Mouse (Mus musculus) neural tube, embryonic 12.5 days (tissue): Measurements from ENCODE around the gene Sec14l3. TPM values are rescaled to one million over a fixed set of nuclear protein-coding genes. Genes with fewer than 3 reads are reported as not detected.

ENCODE experiments used
- ATAC-seq: fragments of 200-750 bp; cut with Nextera tagmentation; 2 replicates; pipeline ENCODE4 v1.8.0; 2017; ENCODE audit warnings: low read depth, mild to moderate bottlenecking, moderate TSS enrichment, moderate library complexity; ENCODE audit not compliant: low FRiP score
- H3K27ac ChIP-seq: fragments of 300-500 bp; sonication (generic); 2 replicates; pipeline ENCODE4 v1.5.1; 2016
- H3K27me3 ChIP-seq: fragments of 300-500 bp; sonication (generic); replicated peaks from 2 replicates; pipeline ENCODE4 v1.6.1; 2016; ENCODE audit warnings: mild to moderate bottlenecking
- H3K36me3 ChIP-seq: fragments of 300-500 bp; sonication (generic); 2 replicates; pipeline ENCODE4 v1.6.1; 2016; ENCODE audit warnings: mild to moderate bottlenecking
- H3K4me1 ChIP-seq: fragments of 300-500 bp; sonication (generic); 2 replicates; pipeline ENCODE4 v1.6.1; 2016
- H3K4me2 ChIP-seq: fragments of 300-500 bp; sonication (generic); replicated peaks from 2 replicates; pipeline ENCODE4 v1.6.1; 2016; ENCODE audit warnings: mild to moderate bottlenecking
- H3K4me3 ChIP-seq: fragments of 300-500 bp; sonication (generic); 2 replicates; pipeline ENCODE4 v1.5.1; 2016
- H3K9ac ChIP-seq: fragments of 300-500 bp; sonication (generic); 2 replicates; pipeline ENCODE4 v1.6.1; 2016; ENCODE audit warnings: mild to moderate bottlenecking
- H3K9me3 ChIP-seq: fragments of 300-500 bp; sonication (generic); 2 replicates; pipeline ENCODE4 v1.6.1; 2016; ENCODE audit warnings: mild to moderate bottlenecking
- WGBS: fragments of 180-500 bp; shearing (Covaris S2); methylation state at CpG from one replicate; pipeline ENCODE4 v1.1.7; 2016; 5-methylcytosine and 5-hydroxymethylcytosine counted together
- polyA plus RNA-seq: library from polyadenylated mRNA; unstranded; fragments of >200 nt; fragmentation: Nextera tagmentation; extraction: Ambion mirVana; gene quantifications from 2 replicates; pipeline ENCODE4 v1.2.1, GENCODE M21; 2016

Sec14l3 gene
- polyA plus RNA-seq, 1 experiment from 2014 or later = not detected

DNA sequence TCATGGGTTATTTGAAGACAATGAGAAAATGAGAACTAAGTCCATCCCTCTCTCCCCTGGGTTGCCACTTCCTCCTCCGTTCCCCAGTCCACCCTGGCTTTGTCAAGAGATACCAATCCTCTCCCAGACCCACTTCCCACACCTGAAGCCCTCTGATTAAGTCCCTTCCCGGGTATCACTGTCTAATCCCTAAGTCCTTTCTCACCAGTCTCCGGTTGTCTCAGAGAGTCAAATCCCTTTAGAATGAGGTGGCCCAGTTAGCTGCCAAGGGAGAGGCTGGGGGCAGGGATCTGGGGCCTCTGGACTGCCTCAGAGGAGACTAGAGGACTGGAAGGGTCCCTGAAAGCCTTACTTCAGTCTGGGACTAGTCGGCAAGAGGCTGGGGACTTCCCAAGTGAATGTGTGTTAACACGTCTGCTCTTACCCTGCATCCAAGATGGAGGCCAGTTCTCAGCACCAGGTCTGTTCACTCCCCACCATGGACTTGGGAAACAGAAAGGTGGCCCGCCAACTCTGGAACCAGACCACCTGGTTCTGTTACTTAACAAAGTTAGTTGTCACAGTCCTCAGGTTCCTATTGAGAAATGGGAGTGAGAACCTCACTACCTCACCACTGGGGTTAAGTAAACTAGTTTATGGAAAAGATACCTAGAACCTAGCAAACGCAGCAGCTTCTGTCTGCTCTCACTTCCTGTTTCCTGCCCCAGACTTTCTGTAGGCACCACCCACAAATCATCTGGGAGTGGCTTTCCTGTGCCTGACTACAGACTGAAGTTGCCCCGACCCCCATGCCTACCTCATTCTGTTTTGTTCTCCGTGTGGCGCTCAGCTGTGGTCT, 58.3 kb downstream of the Sec14l3 start, which contains the start of gene Sec14l2:
Gene Sec14l2 (minus strand): TSS at position 674 of the 838 bp plus-strand sequence.
- peaks cover 10% of the 10 kb centered on the region for H3K4me1 ChIP-seq
- no peaks in the 10 kb centered on the region for H3K36me3 ChIP-seq
- WGBS = 84% methylated on average over 10 of the region's 10 CpGs
- H3K4me3 ChIP-seq = no peak within 1 kb of the TSS
- H3K9ac ChIP-seq = no peak within 1 kb of the TSS
- no peak within 1 kb of the TSS for H3K4me2 ChIP-seq
- 0 out of 2 replicates have a peak, but pooled peaks cover 10% of the 10 kb centered on the region for H3K9me3 ChIP-seq
- H3K27me3 ChIP-seq = no peaks in the 10 kb centered on the region; the same call in 1 of the 2 replicates
- ATAC-seq = no peak
- H3K27ac ChIP-seq = no peak within 1 kb of the TSS

GRCm38 (mm10) chr11:4123922-4124321, 59.3 kb downstream of the Sec14l3 start:
- WGBS = 53% methylated on average over 5 of the region's 5 CpGs
- no peak for ATAC-seq
- no peak overlapping the region for H3K27ac ChIP-seq
- no peak overlapping the region for H3K9ac ChIP-seq
- H3K36me3 ChIP-seq = no peaks in the 10 kb centered on the region
- H3K9me3 ChIP-seq = 0 out of 2 replicates have a peak, but pooled peaks cover 10% of the 10 kb centered on the region
- no peak overlapping the region for H3K4me3 ChIP-seq
- no peak overlapping the region for H3K4me2 ChIP-seq
- no peaks in the 10 kb centered on the region; the same call in 1 of the 2 replicates for H3K27me3 ChIP-seq
- H3K4me1 ChIP-seq = no peaks in the 10 kb centered on the region

DNA sequence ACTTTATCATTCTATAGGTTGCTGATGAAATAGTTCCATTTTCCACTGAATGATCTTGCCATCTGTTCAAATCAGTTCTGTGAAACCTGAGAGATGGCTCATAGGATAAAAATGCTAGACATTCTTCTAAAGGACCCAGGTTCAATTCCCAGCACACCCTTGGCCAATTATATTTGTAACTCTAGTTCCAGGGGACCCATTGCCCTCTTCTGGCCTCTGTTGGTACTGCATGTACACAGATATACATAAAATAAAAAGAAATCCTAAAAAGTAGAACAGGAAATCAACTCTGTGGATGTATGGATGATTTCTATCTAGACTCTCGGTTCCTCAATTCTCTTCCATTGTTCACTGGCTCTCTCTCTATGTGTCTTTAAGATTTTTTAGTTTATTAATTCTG, 62.4 kb downstream of the Sec14l3 start:
- Histone ChIP-seq H3K27ac (no peak overlapping the region), H3K9ac (no peak overlapping the region), H3K36me3 (no peaks in the 10 kb centered on the region), H3K4me1 (no peaks in the 10 kb centered on the region), H3K27me3 (no peaks in the 10 kb centered on the region), H3K9me3 (0 out of 2 replicates have a peak, but pooled peaks cover 10% of the 10 kb centered on the region), H3K4me2 (no peak overlapping the region), H3K4me3 (no peak overlapping the region)
- WGBS = 89% methylated on average over 1 of the region's 1 CpGs
- no peak for ATAC-seq

Other genes starting within 250 kb of the Sec14l3 start
- gene Osbp2, start 200.9 kb upstream of the Sec14l3 start, polyA plus RNA-seq = 5.5 and 7.6 TPM in 2 replicates
- 0.47 and 0.59 TPM in 2 replicates for gene 4921536K21Rik, start 169.7 kb upstream of the Sec14l3 start, polyA plus RNA-seq
- gene Dusp18, start 169.6 kb upstream of the Sec14l3 start, polyA plus RNA-seq = 22.2 and 23.5 TPM in 2 replicates
- gene Slc35e4, start 150.2 kb upstream of the Sec14l3 start, polyA plus RNA-seq = 9.1 and 9.6 TPM in 2 replicates
- 26.3 and 28.3 TPM in 2 replicates for gene Tcn2, start 132.7 kb upstream of the Sec14l3 start, polyA plus RNA-seq
- 68.1 and 75.7 TPM in 2 replicates for gene Pes1, start 100.9 kb upstream of the Sec14l3 start, polyA plus RNA-seq
- gene 4930556J24Rik, start 88.1 kb upstream of the Sec14l3 start, polyA plus RNA-seq = 0.28 and 0.49 TPM in 2 replicates
- 2.5 and 3.0 TPM in 2 replicates for gene Gal3st1, start 81.2 kb upstream of the Sec14l3 start, polyA plus RNA-seq
- 0.06 TPM in 1 of 2 replicates, not detected in the other for gene Sec14l4, start 33.4 kb upstream of the Sec14l3 start, polyA plus RNA-seq
- 4.5 and 5.6 TPM in 2 replicates for gene Mtfp1, start 30.6 kb downstream of the Sec14l3 start, polyA plus RNA-seq
- gene Sec14l2, start 58.6 kb downstream of the Sec14l3 start, polyA plus RNA-seq = 2.3 and 3.1 TPM in 2 replicates
- gene Rnf215, start 70.4 kb downstream of the Sec14l3 start, polyA plus RNA-seq = 40.0 and 41.2 TPM in 2 replicates
- 7.6 and 8.3 TPM in 2 replicates for gene Ccdc157, start 95.5 kb downstream of the Sec14l3 start, polyA plus RNA-seq
- gene Sf3a1, start 95.5 kb downstream of the Sec14l3 start, polyA plus RNA-seq = 65.7 and 70.1 TPM in 2 replicates
- 26.9 and 27.7 TPM in 2 replicates for gene Tbc1d10a, start 121.9 kb downstream of the Sec14l3 start, polyA plus RNA-seq
- gene Castor1, start 153.4 kb downstream of the Sec14l3 start, polyA plus RNA-seq = 1.6 and 2.3 TPM in 2 replicates
- gene Osm, start 171.6 kb downstream of the Sec14l3 start, polyA plus RNA-seq = not detected in 2 replicates
- gene Lif, start 192.7 kb downstream of the Sec14l3 start, polyA plus RNA-seq = not detected in 2 replicates